Mouse (Mus musculus) spleen, adult 18-20 months (tissue): ENCODE data around the gene Tgfbr1.
"Not testable (repeated sequence)": the region's sequence is repeated elsewhere in the genome, so short reads cannot be mapped to it uniquely, and the experiment has no call there.

Source experiments
- DNase-seq, 2 experiments: peaks; one replicate each; pipeline ENCODE4 v3.0.0; 2022; ENCODE audit warnings: mixed read lengths in 2 of 2

The Tgfbr1 gene

DNA sequence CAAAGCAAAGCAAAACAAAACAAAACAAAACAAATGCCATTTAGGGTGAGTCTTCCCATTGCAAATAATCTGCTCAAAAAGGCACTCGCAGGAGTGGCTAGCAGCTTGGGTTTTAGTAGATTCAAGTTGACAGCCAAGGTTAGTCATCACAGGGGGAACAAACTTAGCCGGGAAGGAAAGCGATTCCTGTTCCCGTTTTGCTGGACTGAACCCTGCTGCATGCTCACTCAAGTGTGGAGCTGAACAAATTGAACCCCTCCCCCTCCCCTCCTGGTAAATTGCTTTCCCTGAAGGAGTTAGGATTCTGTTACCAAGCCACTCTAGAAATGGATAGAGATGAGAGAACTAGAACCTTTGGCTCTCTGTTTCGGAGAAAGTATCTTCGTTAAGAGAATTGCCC lies 3.3 kb upstream of the Tgfbr1 start:
- no peak for DNase-seq

DNA sequence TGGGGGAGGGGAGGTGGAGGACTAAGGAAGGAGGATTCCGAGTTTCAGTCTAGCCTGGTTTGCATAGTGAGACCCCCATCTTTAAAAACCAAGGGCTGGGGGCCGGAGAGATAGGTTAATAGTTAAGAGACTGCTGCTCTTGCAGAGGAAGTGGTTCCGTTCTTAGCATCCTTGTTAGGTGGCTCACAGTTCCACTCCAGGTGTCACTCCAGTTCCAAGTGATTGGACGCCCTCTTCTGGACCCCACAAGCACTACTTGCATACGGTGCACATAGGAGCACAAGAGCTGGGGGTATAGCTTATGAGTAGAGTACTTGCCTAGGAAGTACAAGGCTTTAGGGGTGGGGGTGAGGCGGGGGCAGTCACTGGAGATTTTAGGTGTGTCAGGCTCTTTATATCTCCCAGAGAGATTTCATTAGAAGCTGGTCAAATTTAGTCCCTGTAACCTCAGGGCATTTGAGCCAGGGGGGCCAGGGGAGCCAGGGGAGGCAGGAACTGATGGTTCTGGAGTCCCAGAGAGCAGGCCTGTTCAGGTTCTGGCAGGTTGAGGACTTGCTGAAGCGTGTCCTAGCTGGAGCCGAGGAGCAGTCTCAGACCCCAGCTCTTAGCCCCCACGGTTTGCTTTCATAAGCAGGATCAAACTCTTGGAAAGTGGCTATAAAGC lies 1.5 kb upstream of the Tgfbr1 start:
- DNase-seq = peak; percentile 53 to 54

DNA sequence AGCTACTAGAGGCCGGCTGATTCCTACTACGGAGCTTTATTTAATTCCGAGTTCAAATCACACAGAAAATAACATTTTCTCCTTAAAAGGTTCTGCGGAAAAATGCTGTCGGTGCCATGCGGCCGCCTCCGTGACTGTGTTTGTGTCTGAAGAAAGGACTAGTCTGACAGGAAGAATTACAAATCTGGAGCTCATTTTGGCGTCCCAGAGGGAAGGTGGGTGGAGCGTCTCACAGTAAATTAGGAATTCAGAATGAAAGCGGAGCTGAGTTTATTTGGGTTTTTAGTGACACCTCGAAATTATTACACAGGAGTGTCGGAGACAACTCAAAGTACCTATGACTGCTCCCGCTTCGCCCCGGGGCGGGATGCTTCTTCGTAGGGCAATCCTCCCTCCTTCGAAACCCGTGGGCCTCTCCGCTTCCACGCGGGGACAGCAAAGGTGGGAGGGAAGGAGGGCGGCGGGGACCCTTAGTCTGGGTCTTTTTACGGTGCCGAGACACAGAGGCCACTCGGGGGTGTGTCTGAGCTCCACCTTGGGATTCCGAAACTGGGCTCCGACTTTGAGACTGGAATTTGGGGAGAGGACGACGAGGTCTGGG lies 861 bp upstream of the Tgfbr1 start:
- no peak for DNase-seq

DNA sequence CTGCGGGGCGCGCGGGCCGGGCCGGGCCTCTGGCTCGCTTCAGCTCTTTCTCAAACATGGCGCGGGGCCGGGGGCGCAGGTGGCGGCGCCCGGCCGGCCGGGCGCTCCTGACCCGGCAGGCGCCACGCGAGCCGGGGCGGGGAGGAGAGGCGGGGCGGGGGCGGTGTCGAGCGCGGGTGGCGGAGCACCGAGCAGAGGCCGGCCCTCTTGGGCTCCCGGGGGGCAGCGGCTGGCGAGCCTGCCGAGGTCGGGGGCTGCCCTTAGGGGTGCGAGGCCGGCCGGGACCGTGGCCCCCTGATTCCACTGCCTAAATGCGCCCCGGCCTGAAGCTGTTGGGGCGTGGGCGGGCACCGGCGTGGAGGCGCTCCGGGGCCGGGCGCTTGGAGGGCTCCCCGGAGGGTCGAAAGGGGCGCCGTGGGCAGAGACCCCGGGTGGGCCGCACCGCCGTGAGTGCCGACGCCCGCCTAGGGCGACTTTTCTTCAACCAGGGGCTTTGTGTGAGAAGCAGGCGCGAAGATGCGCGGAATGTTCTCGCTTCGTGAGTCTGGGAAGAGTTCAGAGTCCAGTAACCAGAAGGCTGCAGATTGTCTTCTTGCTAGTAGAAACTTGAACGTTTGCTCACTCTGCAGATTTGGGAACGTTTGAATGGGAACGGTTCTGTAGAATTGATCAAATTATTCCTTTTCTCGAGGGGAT lies 542 bp downstream of the Tgfbr1 start:
- DNase-seq = peak in 1 of 2 experiments; percentile 71

DNA sequence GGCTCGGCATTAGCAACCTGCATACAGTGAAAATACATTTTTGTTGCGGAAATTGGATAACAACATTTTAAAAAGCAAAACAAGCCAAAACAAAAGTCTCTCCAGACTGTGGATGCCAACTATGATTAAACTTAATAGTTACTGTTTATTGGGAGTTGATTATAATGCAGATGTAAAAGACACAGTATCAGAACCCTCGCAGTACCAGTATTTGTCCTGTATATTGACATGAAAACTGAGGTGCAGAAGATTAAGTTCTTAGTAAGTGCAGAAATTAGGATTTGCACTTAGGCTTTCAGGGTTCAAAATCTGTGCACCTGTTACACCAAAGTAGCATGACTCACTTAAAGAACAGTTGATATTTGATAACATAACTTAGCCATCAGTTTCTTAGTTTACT lies 1.3 kb downstream of the Tgfbr1 start:
- DNase-seq = no peak

DNA sequence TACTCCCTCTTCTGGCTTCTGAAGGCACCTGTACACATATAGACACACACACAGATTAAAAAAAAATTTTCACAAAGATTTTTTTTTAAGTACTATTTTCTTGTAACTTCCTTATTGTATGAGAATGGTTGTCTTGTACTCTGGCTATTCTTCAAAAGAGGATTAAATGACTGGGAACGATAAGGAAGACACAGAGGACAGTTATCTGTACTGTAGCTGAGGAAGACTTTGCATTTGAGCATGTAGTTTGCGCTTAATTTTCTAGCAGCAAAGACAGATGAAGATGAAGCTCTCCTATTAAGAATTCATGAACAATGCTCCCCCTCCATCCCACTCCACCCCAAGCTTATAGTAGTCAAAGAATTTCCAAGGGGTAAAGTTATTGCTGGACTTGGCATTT lies 9.6 kb downstream of the Tgfbr1 start:
- DNase-seq = no peak

DNA sequence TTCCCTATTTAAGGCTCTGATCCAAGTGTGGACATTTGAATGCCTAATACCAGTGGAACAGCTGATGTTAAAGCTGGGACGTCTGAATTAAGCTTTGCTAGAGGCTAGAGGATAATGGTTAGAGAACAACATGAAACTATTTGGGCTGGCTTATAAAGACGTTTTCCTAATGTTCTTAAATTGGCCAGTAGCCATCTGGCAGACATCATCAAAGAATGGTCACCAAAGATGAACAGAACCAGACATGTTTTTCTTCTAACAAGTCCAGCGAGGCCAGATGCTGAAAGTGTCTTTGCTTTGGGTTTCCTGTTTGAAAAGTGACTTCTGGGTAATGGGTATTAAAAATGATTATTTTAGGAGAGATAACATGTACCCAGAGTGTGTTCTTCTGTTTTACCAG lies 10.1 kb downstream of the Tgfbr1 start:
- DNase-seq = no peak

DNA sequence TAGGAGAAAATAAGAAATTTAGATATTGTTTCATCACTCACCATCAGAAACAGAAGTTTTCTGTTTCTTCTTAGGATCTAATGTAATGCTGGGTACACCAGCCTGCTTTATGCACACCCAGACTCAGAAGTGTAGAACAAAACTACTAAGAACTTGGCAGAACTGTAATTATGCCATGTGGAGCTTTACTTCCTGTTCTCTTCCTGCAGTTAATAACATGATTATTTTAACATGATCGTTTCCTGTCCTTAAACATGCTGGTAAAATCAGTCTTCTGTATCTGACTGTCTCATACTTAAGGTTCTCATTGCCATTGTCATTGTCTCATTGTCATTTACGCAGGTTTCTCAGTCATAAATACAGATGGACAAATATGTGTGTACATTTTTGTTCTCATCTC lies 15.7 kb downstream of the Tgfbr1 start:
- DNase-seq = no peak

DNA sequence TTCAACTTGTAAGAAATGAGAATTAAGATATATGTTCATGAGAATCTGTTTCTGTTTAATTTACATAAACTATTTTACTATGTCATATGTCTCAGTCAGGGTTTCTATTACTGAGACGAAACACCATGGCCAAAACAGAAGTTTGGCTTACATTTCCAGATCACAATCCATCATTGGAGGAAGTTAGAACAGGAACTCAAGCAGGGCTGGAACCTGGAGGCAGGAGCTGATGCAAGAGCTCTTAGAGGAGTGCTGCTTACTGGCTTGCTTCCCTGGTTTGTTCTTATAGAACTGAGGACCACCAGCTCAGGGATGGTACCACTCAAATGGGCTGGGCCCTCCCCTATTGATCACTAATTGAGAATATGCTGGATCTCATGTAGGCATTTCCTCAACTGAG lies 25.7 kb downstream of the Tgfbr1 start:
- DNase-seq = no peak

DNA sequence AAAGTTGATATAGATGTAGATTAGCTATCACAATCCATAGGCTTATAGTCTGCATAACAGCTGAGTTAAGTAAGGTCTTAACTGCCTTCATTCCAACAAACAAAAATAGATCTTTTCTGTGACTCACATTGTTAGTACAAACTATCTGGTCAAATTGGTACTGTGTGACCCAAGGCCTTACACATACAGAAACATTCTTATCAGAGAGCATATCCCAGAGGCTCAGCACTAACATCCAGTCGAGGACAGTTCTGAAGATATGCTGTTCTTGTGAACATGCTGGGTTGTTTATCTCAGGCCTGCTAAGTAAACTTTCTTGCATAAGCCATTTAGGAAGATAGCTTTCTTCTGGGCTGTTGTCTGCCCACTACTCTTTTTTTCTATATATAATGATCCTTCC lies 29.4 kb downstream of the Tgfbr1 start:
- DNase-seq = no peak

DNA sequence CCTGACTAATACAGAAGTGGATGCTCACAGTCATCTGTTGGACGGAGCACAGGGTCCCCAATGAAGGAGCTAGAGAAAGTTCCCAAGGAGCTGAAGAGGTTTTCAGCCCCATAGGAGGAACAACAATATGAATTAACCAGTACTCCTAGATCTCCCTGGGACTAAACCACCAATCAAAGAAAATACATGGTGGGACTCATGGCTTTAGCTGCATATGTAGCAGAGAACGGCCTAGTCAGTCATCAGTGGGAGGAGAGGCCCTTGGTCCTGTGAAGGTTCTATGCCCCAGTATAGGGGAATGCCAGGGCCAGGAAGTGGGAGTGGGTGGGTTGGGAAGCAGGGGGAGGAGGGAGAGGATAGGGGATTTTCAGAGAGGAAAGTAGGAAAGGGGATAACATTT lies 38.9 kb downstream of the Tgfbr1 start:
- not testable (repeated sequence) for DNase-seq

DNA sequence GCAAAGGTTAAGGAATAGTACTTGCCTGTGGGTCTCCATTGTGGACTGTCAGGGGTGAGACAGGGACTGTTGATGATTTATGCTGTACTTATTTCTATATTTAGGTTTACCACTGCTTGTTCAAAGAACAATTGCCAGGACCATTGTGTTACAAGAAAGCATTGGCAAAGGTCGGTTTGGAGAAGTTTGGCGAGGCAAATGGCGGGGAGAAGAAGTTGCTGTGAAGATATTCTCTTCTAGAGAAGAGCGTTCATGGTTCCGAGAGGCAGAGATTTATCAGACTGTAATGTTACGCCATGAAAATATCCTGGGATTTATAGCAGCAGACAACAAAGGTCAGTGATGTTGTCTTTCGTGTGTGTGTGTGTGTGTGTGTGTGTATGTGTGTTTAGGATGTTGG lies 43.2 kb downstream of the Tgfbr1 start:
- DNase-seq = no peak

DNA sequence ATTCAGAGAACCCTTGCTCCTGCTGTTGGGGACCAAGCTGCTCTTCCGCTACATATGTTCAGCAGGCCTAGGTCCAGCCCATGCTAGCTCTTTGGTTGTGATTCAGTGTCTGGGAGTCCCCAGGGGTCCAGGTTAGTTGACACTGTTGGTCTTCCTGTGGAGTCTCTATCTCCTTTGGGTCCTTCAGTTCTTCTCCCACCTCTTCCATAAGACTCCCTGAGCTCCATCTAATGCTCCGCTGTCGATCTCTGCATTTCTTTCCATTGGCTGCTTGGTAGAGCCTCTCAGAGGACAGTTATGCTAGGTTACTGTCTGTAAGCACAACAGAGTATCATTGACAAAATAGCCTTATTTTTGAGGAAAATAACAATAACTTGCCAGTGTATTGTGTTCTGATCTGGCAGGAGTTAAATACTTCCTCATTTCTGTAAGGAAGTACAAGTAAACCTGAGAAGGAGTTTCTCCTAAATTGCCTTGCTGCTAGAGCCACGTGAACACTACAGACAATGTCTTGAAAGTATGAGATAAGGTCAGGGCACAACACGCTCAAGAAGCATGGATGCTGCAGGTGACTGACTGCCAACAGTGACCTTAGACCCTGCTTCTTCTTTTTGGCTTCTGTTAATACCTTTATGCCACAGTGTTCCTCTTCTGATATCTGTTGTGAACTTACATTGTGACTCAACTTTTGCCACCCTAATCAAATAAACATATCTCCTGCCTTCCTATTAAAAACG lies 45.1 kb downstream of the Tgfbr1 start:
- no peak for DNase-seq

DNA sequence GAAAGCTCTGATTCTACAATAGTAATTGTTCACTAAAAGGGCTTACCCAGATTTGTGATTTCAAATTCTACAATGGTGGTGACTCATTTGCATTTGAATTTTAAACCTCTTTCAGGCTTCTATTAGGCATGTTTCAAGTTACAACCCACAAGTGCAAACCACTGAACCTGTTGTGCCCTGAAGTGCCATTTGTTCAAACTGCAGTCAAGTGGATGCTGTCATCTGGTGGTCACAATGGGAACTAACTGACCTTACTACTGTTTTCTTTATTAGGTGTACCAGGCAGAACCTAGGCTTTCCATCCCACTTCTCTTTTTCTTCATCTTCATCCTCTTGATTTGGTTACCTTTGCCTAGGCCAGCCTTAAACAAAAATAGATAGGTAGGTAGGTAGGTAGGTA lies 46.8 kb downstream of the Tgfbr1 start:
- DNase-seq = peak in 1 of 2 experiments; percentile 33

DNA sequence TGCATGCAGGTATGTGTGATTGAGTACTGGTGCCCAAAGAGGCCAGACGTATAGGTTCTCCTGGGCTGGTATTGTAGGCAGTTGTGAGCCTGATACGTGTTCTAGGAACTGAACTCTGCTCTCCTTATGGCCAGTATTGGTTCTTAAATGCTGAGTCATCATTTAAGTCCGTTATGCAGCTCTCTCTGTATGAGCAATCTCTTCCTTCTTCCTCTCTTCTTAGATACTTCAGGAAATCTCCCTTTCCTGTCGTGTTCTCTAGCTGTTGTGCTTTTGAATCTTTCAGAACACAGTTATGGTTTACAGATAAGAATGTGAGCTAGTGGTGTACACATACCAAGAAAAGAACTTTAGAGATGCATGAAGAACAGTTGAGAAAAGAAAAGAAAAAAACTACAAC lies 47.3 kb downstream of the Tgfbr1 start:
- DNase-seq = no peak

DNA sequence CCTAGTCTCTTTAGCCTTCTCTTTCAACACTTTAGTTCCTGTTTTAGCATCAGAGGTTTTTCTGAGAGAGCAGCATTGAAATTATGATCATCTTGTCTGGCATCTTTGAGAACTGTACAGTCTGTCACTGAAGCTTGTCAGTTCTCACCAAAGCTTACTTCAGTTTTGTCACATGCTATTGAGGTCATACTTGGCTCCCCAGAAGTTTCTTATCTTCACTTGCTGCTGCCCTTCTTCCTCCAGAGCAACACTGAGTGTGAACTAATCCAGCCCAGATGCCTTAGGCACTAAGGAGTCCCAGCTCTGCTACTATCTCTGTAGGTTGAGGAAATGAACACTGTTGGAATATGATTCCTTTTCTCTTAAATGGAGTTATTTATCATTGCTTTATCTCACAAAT lies 49.2 kb downstream of the Tgfbr1 start:
- no peak for DNase-seq

DNA sequence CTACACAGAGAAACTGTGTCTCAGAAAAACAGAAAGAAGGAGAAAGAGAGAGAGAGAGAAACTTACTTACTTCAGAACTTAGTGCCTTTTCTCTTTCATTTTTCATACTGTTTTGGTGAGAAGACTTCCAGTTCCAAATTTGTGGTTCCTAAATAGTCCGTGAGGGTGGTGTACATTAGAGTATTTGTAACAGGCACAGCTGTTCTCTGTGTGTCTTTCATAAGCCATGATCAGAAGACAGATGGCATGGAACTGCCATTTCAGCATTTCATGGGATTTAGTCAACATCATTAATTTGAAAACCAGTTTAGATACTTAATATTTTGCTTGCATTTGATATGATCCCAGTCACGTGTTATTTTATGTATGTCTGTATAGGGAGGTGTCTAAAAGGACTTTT lies 51.5 kb downstream of the Tgfbr1 start:
- no peak for DNase-seq

DNA sequence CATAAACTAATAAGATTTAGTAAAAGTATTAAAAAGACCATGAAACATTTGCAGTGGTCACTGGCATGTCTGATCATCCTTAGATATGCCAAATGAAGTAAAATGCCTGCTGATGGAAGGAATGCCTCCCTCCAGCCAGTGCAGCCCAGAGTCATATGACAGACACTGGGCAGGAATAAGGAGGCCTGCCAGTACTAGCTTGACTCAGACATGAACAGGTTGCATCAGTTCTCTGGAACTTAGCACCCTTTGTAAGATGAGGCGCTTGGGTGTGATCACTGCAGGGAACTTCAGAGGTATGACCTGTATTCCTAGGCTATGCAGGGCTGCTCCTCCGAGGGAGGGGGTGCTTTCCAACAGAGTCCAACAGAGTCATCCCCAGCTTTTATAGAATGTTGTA lies 54.1 kb downstream of the Tgfbr1 start:
- DNase-seq = no peak

DNA sequence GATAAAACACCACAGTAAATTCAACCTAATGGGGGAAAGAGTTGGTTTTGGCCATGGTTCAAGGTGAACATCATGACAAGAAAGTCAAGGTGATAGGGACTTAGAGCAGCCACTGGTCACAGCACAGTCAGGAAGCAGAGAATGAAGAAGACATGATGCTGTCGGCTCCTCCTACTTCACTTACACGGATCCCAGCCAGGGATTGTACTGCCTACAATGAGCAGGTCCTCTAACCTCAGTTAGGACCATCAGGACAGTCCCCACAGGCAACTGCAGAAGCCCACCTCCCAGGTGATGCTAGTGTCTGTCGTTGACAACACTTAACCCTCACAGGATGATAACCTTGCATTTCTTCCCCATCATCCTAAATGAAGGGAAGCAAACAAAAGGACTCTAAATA lies 64.8 kb downstream of the Tgfbr1 start:
- no peak for DNase-seq

DNA sequence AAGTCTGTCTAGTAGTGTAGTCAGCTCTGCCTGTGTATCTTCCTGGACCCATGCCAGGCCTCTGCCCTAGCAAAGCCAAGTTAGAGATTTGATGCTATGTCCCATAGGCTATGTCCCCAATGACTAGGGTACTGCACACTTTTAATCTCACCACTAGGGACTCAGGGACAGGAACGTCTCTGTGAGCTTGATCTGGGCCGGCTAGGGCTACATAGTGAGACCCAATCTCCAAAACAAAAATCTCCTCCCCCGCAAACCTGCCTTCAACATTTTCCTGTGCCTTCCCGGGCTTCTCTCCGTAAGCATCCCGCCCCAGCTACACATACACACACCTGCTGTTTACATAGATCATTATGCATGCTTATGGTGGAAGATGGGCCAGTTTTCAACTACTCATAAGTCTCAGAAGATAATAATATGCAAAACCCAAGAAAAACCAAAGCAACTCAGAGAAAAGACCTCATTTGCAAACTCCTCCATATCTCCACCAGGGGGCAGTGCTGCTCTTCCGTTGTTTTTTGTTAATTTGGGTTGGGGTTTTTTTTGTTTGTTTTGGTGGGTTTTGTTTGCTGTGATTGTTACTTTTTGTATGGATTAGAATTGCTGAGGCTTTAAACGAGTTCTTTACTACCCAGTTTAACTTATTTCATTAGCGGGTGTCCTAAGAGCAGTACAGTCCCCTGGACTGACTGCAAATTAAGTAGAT lies 66.4 kb downstream of the Tgfbr1 start:
- DNase-seq = no peak

DNA sequence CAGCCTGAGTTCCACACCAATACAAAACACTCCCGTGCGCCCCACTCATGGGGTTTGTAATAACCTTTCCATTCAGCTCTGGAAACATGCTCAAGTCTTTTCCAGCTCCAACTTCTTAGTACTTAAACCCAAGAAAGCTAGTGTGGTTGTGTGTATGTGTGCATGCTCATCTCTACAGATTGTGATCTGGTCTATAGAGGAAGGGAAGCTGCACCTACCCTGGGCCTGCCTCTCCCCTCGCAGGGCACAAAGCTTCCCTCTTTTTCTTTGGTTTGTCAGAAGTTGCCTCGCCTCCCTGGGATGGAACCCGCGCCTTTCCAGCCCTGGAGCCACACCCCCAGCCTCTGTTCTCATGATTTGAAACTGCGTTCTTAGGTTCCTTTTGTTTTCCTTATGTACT lies 67.2 kb downstream of the Tgfbr1 start:
- DNase-seq = no peak

DNA sequence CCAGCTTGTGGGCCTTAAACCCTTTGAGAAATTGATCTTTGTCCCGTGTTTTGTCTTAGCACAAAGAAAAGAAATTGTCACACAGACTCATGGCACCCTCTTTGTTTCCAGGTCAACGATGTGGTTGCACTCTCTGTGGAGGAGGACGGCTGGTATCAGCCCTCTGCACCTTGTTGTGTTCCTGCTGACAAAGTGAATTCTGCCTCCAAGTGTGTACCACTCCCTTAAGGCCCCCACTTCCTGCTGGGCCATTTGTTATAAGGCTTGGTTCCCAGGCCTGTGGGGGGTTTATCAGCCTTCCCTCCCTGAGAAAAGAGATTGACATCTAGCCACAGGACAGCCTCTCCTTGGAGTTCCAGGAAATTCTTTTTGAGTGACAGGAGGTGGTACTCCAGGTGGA lies 69.2 kb downstream of the Tgfbr1 start:
- DNase-seq = no peak

DNA sequence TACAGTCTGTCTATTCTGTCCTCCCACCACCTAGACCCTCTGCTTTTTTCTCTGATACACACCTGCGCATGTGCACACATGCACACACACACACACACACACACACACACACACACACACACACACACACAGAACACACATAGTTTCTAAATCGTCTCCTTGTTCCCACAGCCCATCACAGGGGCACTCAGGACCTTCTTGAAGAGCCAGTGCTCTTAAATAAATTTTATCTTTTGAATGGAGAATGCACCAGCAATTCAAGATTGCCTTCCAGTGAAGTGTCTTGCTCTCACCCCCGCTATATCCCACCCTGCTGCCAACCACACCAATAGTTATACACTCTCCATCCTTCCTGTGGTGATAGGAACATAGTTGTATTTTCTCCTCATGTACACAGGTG lies 69.9 kb downstream of the Tgfbr1 start:
- DNase-seq = no peak
